Mouse (Mus musculus): ENCODE results near the gene Sh3gl3. TPM values are rescaled to one million over a fixed set of nuclear protein-coding genes. Genes with fewer than 3 reads are reported as not detected.

Gene Sh3gl3
- total and polyA plus RNA-seq, 3 experiments = 0.22 TPM; not detected in 2

DNA sequence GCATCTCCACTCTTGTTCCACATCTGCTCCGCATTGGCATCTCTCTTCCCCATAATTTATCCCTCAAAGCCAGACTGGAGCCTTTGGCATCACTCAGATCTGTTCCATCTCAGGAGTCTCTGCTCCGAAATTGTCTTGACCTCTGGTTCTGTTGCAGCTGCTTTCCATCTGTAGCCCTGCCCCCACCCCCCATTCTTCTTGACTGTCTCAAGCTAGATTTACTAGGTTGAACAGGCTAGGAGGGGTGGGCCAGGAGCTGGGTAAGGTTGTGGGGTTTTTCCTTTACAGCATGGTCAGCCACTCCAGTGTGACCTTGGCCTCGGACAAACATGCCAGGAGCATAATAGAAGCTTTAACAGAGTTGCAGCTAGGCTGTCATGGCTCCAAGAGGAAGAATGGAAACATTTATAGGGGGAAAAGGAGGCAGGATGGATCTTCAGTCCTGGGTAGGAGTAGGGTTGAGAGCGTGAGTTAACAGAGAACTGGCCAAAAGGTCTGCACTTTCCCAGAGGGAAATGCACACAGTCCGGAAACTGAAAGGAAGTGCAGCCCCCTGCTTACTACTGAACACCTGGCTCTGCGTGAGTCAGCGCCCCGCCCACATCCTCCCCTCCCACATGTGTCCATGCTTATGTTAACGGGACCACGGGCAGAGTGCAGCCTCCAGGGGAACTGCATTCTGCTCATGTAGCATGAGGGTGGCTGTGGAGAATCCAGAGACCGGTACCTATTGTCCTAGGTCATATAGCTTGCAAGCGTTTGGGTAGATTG, 30.6 kb downstream of the Sh3gl3 start:
- H3K27me3 ChIP-seq (ENCODE audit: insufficient read depth, low read length) = no peaks in the 10 kb centered on the region
- DNase-seq (ENCODE audit: low spot score) (no peak), ATAC-seq (ENCODE audit: extremely low read depth, insufficient number of reproducible peaks, low FRiP score, poor library complexity, severe bottlenecking) (no peak)
- TF ChIP-seq CTCF (IDR thresholded peaks at IDR 0.05; ENCODE audit: low read depth, low read length) = no peak
- no peak for TF ChIP-seq POLR2AphosphoS5 (IDR thresholded peaks at IDR 0.05; ENCODE audit: insufficient replicate concordance, low read depth, low read length)
- no peak for TF ChIP-seq TAL1 (conservative IDR thresholded peaks at IDR 0.05; ENCODE audit: low read depth, low read length)
- no peak for TF ChIP-seq GATA1 (IDR thresholded peaks at IDR 0.05; ENCODE audit: borderline replicate concordance, low read length)
- TF ChIP-seq GATA2 (IDR thresholded peaks at IDR 0.05; ENCODE audit: borderline replicate concordance, low read depth, low read length) = no peak
- H3K4me1 ChIP-seq (ENCODE audit: insufficient read depth, low read depth, low read length) = no peaks in the 10 kb centered on the region
- H3K36me3 ChIP-seq (replicated peaks) = no peaks in the 10 kb centered on the region
- no peak overlapping the region for H3K4me3 ChIP-seq (ENCODE audit: low read depth, low read length)
- peaks cover 69% of the 10 kb centered on the region for H3K9me3 ChIP-seq (replicated peaks)

DNA sequence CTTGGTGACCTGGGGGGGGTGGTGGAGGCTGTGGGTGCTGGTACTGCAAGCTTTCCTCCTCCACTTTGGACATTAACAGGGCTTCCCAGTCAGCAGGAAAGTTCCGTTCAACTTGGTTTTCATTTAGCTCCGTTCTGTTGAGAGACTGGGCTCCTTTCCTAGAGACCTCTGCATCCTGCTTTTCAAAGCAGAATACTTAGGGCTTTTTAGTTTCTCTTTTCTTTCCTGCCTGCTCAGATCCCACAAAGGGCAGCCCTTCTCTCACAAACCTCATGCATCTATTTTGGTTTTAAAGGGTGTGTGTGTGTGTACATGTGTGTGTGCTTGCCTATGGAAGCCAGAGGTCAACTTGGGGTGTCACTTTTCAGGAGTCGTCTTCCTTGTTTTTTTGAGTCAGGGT, 31.3 kb downstream of the Sh3gl3 start:
- H3K36me3 ChIP-seq (replicated peaks) = no peaks in the 10 kb centered on the region
- TF ChIP-seq GATA1 (IDR thresholded peaks at IDR 0.05; ENCODE audit: borderline replicate concordance, low read length) = no peak
- TF ChIP-seq GATA2 (IDR thresholded peaks at IDR 0.05; ENCODE audit: borderline replicate concordance, low read depth, low read length) = no peak
- no peak for TF ChIP-seq TAL1 (conservative IDR thresholded peaks at IDR 0.05; ENCODE audit: low read depth, low read length)
- TF ChIP-seq POLR2AphosphoS5 (IDR thresholded peaks at IDR 0.05; ENCODE audit: insufficient replicate concordance, low read depth, low read length) = no peak
- no peak for TF ChIP-seq CTCF (IDR thresholded peaks at IDR 0.05; ENCODE audit: low read depth, low read length)
- H3K9me3 ChIP-seq (replicated peaks) = peaks cover 70% of the 10 kb centered on the region
- DNase-seq (ENCODE audit: low spot score) = no peak
- H3K27me3 ChIP-seq (ENCODE audit: insufficient read depth, low read length) = no peaks in the 10 kb centered on the region
- no peak for ATAC-seq (ENCODE audit: extremely low read depth, insufficient number of reproducible peaks, low FRiP score, poor library complexity, severe bottlenecking)
- no peak overlapping the region for H3K4me3 ChIP-seq (ENCODE audit: low read depth, low read length)
- no peaks in the 10 kb centered on the region for H3K4me1 ChIP-seq (ENCODE audit: insufficient read depth, low read depth, low read length)

DNA sequence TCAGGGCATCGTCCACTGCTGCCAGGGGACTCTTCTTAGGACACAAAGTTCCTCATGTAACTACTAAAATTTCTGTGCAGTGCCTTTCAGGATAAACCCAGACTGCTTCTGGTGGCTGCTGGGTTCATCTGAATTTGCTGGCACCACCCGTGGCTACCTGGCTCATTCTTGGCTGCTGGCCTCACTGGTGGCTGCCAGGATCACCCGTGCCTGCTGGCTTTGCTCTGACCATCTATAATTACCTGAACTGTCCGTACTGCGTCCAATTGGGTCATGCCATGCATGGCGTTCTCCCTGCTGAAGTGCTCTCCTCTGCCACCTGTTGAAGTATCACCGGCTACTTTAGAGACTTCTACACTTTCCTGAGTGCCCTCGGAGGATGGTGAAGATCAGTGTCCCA, 33.1 kb downstream of the Sh3gl3 start:
- DNase-seq (ENCODE audit: low spot score) = no peak
- H3K36me3 ChIP-seq (replicated peaks) = no peaks in the 10 kb centered on the region
- ATAC-seq (ENCODE audit: extremely low read depth, insufficient number of reproducible peaks, low FRiP score, poor library complexity, severe bottlenecking) = no peak
- H3K4me3 ChIP-seq (ENCODE audit: low read depth, low read length) = no peak overlapping the region
- H3K27me3 ChIP-seq (ENCODE audit: insufficient read depth, low read length) = no peaks in the 10 kb centered on the region
- H3K9me3 ChIP-seq (replicated peaks) = peaks cover 55% of the 10 kb centered on the region
- TF ChIP-seq POLR2AphosphoS5 (IDR thresholded peaks at IDR 0.05; ENCODE audit: insufficient replicate concordance, low read depth, low read length) = no peak
- no peak for TF ChIP-seq GATA2 (IDR thresholded peaks at IDR 0.05; ENCODE audit: borderline replicate concordance, low read depth, low read length)
- no peaks in the 10 kb centered on the region for H3K4me1 ChIP-seq (ENCODE audit: insufficient read depth, low read depth, low read length)

DNA sequence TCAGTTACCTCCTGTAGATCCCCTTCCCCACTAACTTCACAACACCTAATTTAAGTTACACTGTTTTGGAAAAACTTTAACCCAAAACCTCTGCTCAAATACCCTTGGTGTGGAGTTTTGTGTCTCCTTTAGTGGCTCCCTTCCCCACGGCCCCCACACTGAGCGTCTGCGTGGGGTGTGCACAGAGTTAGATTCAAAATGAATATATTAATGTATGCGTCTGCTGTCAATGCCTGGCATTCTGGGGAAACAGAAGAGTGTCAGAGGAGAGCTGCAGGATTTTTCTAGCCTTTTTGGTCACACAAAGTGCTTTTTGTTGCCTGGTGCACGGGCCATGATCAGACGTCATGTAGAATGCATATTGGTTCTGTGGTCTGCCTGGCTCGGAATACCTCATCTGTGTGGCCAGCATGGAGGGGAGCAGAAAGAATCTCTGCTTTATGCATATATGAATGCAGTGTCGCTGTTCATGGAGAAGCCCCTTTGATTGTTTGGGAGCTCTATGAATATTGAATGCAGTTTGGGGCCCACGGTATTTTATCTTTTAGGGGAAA, 47.8 kb downstream of the Sh3gl3 start:
- no peaks in the 10 kb centered on the region for H3K27me3 ChIP-seq (ENCODE audit: insufficient read depth, low read length)
- no peaks in the 10 kb centered on the region for H3K4me1 ChIP-seq (ENCODE audit: insufficient read depth, low read depth, low read length)
- H3K36me3 ChIP-seq (replicated peaks) = no peaks in the 10 kb centered on the region
- H3K9me3 ChIP-seq (replicated peaks) = peaks cover 27% of the 10 kb centered on the region
- TF ChIP-seq GATA1 (IDR thresholded peaks at IDR 0.05; ENCODE audit: borderline replicate concordance, low read length) (no peak), TAL1 (conservative IDR thresholded peaks at IDR 0.05; ENCODE audit: low read depth, low read length) (no peak), GATA2 (IDR thresholded peaks at IDR 0.05; ENCODE audit: borderline replicate concordance, low read depth, low read length) (no peak), CTCF (IDR thresholded peaks at IDR 0.05; ENCODE audit: low read depth, low read length) (no peak), POLR2AphosphoS5 (IDR thresholded peaks at IDR 0.05; ENCODE audit: insufficient replicate concordance, low read depth, low read length) (no peak)
- ATAC-seq (ENCODE audit: extremely low read depth, insufficient number of reproducible peaks, low FRiP score, poor library complexity, severe bottlenecking) = no peak
- DNase-seq (ENCODE audit: low spot score) = no peak
- no peak overlapping the region for H3K4me3 ChIP-seq (ENCODE audit: low read depth, low read length)

DNA sequence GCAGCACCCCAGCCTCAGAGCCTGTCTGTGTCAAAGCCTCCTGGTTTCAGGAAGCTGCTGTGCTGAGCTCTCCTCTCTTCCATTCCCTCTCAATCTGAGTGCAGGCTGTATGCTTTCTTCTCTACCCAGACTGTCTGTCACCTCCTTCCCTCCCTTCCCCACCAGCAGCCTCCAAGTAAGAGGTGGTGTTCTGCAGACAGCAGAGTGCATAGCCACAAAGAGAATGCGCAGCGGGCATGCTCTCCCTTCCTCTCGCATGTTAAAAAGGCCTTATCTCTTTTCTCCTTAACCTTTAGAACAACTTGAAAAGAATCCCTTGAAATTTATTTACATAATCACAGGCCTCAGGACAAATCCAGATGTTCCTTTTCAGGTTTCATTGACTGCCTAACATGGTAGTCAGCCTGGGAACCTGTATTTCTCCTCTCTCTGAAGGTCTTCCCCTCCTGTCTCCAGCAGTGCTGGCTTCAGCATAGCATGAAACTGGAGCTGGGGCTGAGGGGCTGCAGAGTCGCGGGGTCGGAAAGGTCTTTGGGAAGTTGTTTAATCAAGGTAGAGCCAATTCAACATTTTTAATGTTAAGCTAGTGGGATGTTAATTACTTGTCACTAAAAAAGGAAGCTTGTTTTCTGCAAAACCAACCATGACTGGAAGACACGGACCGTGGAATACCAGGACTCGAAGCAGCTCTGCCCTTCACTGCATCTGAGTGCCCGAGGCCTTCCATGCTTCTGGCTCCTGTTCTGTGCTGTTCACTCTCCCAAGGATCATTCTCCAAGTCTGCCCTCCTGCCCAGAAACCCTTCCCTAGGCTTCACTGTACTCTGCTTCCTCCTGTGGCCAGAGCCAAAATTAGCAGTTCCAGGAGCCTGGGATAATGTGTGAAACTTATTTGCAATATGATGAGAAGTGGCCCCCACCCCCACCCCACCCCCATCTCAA, 50.5 kb downstream of the Sh3gl3 start:
- TF ChIP-seq GATA2 (IDR thresholded peaks at IDR 0.05; ENCODE audit: borderline replicate concordance, low read depth, low read length) (no peak), GATA1 (IDR thresholded peaks at IDR 0.05; ENCODE audit: borderline replicate concordance, low read length) (no peak), CTCF (IDR thresholded peaks at IDR 0.05; ENCODE audit: low read depth, low read length) (no peak), POLR2AphosphoS5 (IDR thresholded peaks at IDR 0.05; ENCODE audit: insufficient replicate concordance, low read depth, low read length) (no peak), TAL1 (conservative IDR thresholded peaks at IDR 0.05; ENCODE audit: low read depth, low read length) (no peak)
- Histone ChIP-seq H3K4me3 (ENCODE audit: low read depth, low read length) (no peak overlapping the region), H3K27me3 (ENCODE audit: insufficient read depth, low read length) (no peaks in the 10 kb centered on the region), H3K36me3 (replicated peaks) (no peaks in the 10 kb centered on the region), H3K9me3 (replicated peaks) (peaks cover 30% of the 10 kb centered on the region), H3K4me1 (ENCODE audit: insufficient read depth, low read depth, low read length) (no peaks in the 10 kb centered on the region)
- DNase-seq (ENCODE audit: low spot score) (no peak), ATAC-seq (ENCODE audit: extremely low read depth, insufficient number of reproducible peaks, low FRiP score, poor library complexity, severe bottlenecking) (no peak)

DNA sequence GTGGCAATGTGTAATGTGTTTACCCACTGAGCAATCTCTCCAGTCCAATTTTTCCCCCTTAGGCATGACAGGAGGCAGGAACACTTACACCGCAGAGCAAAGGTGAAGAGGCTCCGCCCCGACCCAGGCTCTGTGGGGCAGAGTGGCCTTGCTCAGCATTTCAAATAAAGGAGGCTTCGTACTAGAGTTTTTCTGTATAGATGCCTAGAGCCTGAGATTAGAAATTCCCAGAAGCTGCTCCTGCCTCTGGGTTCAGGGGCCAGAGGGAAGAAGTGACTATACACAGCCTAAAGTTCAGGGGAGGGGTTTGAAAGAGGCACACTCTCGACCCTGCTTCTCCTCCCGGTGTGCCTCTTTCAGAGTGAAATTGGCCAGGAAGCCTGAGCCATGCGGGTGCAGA, 59.6 kb downstream of the Sh3gl3 start:
- Histone ChIP-seq H3K27me3 (ENCODE audit: insufficient read depth, low read length) (no peaks in the 10 kb centered on the region), H3K9me3 (replicated peaks) (peaks cover 40% of the 10 kb centered on the region), H3K4me1 (ENCODE audit: insufficient read depth, low read depth, low read length) (no peaks in the 10 kb centered on the region), H3K4me3 (ENCODE audit: low read depth, low read length) (no peak overlapping the region), H3K36me3 (replicated peaks) (no peaks in the 10 kb centered on the region)
- TF ChIP-seq GATA1 (IDR thresholded peaks at IDR 0.05; ENCODE audit: borderline replicate concordance, low read length) (no peak), TAL1 (conservative IDR thresholded peaks at IDR 0.05; ENCODE audit: low read depth, low read length) (no peak), GATA2 (IDR thresholded peaks at IDR 0.05; ENCODE audit: borderline replicate concordance, low read depth, low read length) (no peak), POLR2AphosphoS5 (IDR thresholded peaks at IDR 0.05; ENCODE audit: insufficient replicate concordance, low read depth, low read length) (no peak), CTCF (IDR thresholded peaks at IDR 0.05; ENCODE audit: low read depth, low read length) (no peak)
- ATAC-seq (ENCODE audit: extremely low read depth, insufficient number of reproducible peaks, low FRiP score, poor library complexity, severe bottlenecking) = no peak
- DNase-seq (ENCODE audit: low spot score) = no peak
